In the genomic region with DNA sequence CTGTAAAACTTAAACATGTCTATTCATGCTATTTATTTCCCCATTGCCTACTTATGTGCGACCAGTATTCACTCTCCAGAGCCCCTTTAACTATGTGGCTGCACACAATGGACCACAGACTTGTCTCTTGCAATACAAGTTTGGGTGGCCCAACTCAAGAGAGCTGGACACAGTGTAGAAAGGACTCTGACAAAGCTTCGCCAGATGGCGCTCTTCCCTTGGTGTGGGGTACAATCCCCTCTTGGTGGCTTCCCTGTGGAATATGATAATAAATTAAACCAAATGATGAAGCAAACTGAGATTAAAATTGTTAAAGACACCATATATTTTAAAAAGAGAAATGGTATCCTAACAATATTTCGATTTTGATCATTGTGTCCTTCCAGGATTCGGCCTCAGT, we compare ENCODE assay signal across 9 mouse cellular contexts.
DNase-seq lines count a peak whose midpoint lies in the region; ATAC-seq and TF ChIP-seq lines count a peak whose summit lies in the region.
"Had no signal": no experiment of that assay in that cellular context is flagged by ENCODE, and none has a peak within 500 bp of the region (broad histone marks: within the 10 kb centered on the region; RNA-seq: fewer than 3 reads in every experiment).

No protein-coding gene starts in this region.

- TF ChIP-seq EP300 in stomach, postnatal 0 days (optimal IDR thresholded peaks at IDR 0.05): no peak

- H3K4me2 ChIP-seq in stomach, postnatal 0 days (replicated peaks; ENCODE audit: low read depth): no peak overlapping the region

- intact Hi-C loops in heart, postnatal 25 days (cut with DNase I): no loop called here

- H3K36me3 ChIP-seq in stomach, postnatal 0 days (ENCODE audit: control insufficient read depth, insufficient read depth, low read length): no peaks in the 10 kb centered on the region

- peak; percentile 7 for DNase-seq in heart, postnatal 4 days
- no peak for DNase-seq in heart, postnatal 25 days (ENCODE audit: low spot score)
- DNase-seq in right cerebral cortex, postnatal 4 days: peak; percentile 34
- no peak for DNase-seq in right cerebral cortex, adult 2 months (ENCODE audit: low spot score in 2 of 2)
- DNase-seq in embryo, embryonic 11 days: peak; percentile 69
- DNase-seq in stomach, postnatal 0 days (ENCODE audit: low spot score): no peak
- DNase-seq in frontal cortex, postnatal 10 days (ENCODE audit: low spot score in 2 of 2): no peak
- DNase-seq in layer of hippocampus, adult 9-10 months (ENCODE audit: low spot score): no peak

- no peaks in the 10 kb centered on the region for H3K4me1 ChIP-seq in stomach, postnatal 0 days (replicated peaks; ENCODE audit: control insufficient read depth, insufficient read depth)

- H3K9me3 ChIP-seq in stomach, postnatal 0 days (ENCODE audit: control insufficient read depth, low read length): no peaks in the 10 kb centered on the region

- 50% methylated on average over 5 of the region's 5 CpGs for WGBS in stomach, postnatal 0 days

- peak; percentile 64 for TF ChIP-seq CTCF in stomach, postnatal 0 days (IDR thresholded peaks at IDR 0.05; ENCODE audit: low read depth)

- H3K27ac ChIP-seq in stomach, postnatal 0 days (replicated peaks): no peak overlapping the region

- H3K4me3 ChIP-seq in stomach, postnatal 0 days (ENCODE audit: low read depth, low read length): no peak overlapping the region

- H3K27me3 ChIP-seq in stomach, postnatal 0 days (ENCODE audit: control insufficient read depth, insufficient read depth, low read length): no peaks in the 10 kb centered on the region

- no peak for ATAC-seq in stomach, postnatal 0 days (ENCODE audit: low FRiP score, low TSS enrichment)
- ATAC-seq: activated CD4-positive, CD25-positive, alpha-beta regulatory T cell, adult 4 months had no signal

- no peak overlapping the region for H3K9ac ChIP-seq in stomach, postnatal 0 days (ENCODE audit: low read length)

Comparison
In these comparisons a context has a peak if more than half of its experiments do, and no peak if none do; other contexts are left out.
1. DNase-seq: peak in heart, postnatal 4 days (single experiment), right cerebral cortex, postnatal 4 days (single experiment) and embryo, embryonic 11 days (single experiment); none in heart, postnatal 25 days (single experiment), right cerebral cortex, adult 2 months (0 of 2), stomach, postnatal 0 days (single experiment), frontal cortex, postnatal 10 days (0 of 2) and layer of hippocampus, adult 9-10 months (single experiment).